Comparison of ENCODE assay signal across 9 mouse cellular contexts in the genomic region with DNA sequence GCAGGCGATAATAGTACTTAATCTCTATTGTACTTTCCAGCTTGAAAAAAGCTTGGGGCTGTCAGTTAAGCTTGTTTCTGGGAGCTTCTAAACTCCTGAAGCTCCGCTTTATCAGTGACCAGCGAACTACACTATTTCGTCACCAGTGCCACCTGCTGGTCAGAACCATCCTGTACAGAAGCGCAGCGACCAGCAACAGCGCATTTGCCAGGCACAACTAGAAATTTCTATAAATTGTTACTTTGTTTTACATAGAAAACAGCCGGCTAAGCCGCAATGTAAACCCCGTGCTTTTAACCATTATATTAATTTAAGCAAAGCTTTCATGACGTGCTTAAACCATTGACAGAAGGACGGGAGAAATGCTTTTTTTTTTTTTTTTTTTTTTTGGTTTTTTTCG. TPM values are rescaled to one million over a fixed set of nuclear protein-coding genes. Genes with fewer than 3 reads are reported as not detected.
A peak's percentile ranks its signal among the peaks of the same experiment; 100 is the strongest.
DNase-seq lines count a peak whose midpoint lies in the region; ATAC-seq and TF ChIP-seq lines count a peak whose summit lies in the region.
"Had no signal": no experiment of that assay in that cellular context is flagged by ENCODE, and none has a peak within 500 bp of the region (broad histone marks: within the 10 kb centered on the region; RNA-seq: fewer than 3 reads in every experiment).

No protein-coding gene starts in this region.

- H3K4me1 ChIP-seq in heart, embryonic 11.5 days (ENCODE audit: control insufficient read depth, insufficient read depth, low read length) = no peaks in the 10 kb centered on the region; the same call in 1 of the 2 replicates
- peaks cover 8% of the 10 kb centered on the region for H3K4me1 ChIP-seq in kidney, embryonic 15.5 days
- peaks cover 6% of the 10 kb centered on the region; the same call in 1 of the 2 replicates for H3K4me1 ChIP-seq in liver, adult 2 months (ENCODE audit: control insufficient read depth, insufficient read depth, low read length)
- H3K4me1 ChIP-seq in stomach, embryonic 14.5 days (ENCODE audit: control insufficient read depth, insufficient read depth, low read length) = no peaks in the 10 kb centered on the region

- H3K79me2 ChIP-seq in liver, adult 2 months (ENCODE audit: control insufficient read depth, insufficient read depth, low read length) = no peaks in the 10 kb centered on the region
- H3K79me2 ChIP-seq in myocyte (ENCODE audit: control insufficient read depth, insufficient read depth) = no peaks in the 10 kb centered on the region

- 0 out of 2 replicates have a peak, but pooled peaks cover 3% of the 10 kb centered on the region for H3K27me3 ChIP-seq in heart, embryonic 11.5 days (ENCODE audit: control insufficient read depth, insufficient read depth, low read length)
- peaks cover 20% of the 10 kb centered on the region for H3K27me3 ChIP-seq in kidney, embryonic 15.5 days
- H3K27me3 ChIP-seq in liver, adult 2 months (ENCODE audit: control insufficient read depth, insufficient read depth, low read length) = no peaks in the 10 kb centered on the region
- no peaks in the 10 kb centered on the region for H3K27me3 ChIP-seq in myocyte (ENCODE audit: control insufficient read depth, insufficient read depth, insufficient read length)
- H3K27me3 ChIP-seq in stomach, embryonic 14.5 days (ENCODE audit: control insufficient read depth, insufficient read depth, low read length) = no peaks in the 10 kb centered on the region

- H3ac ChIP-seq in myocyte (ENCODE audit: control insufficient read depth, insufficient read length) = no peak overlapping the region

- H3K4me3 ChIP-seq in heart, embryonic 11.5 days (ENCODE audit: low read depth, low read length) = peak overlapping the region; percentile 67
- peak overlapping the region; percentile 57 for H3K4me3 ChIP-seq in kidney, embryonic 15.5 days (replicated peaks)
- H3K4me3 ChIP-seq in liver, adult 2 months (ENCODE audit: insufficient read depth, low read depth, low read length) = no peak overlapping the region
- no peak overlapping the region for H3K4me3 ChIP-seq in myocyte
- H3K4me3 ChIP-seq in stomach, embryonic 14.5 days (ENCODE audit: low read depth, low read length) = peak overlapping the region; percentile 42; the same call in 1 of the 2 replicates

- H3K36me3 ChIP-seq in heart, embryonic 11.5 days (ENCODE audit: control insufficient read depth, insufficient read depth, low read length) = peaks cover 15% of the 10 kb centered on the region
- peaks cover 23% of the 10 kb centered on the region for H3K36me3 ChIP-seq in kidney, embryonic 15.5 days
- peaks cover 5% of the 10 kb centered on the region; the same call in 1 of the 2 replicates for H3K36me3 ChIP-seq in liver, adult 2 months (ENCODE audit: control insufficient read depth, insufficient read depth, low read length)
- H3K36me3 ChIP-seq in myocyte (ENCODE audit: control insufficient read depth, insufficient read depth) = peaks cover 20% of the 10 kb centered on the region
- peaks cover 16% of the 10 kb centered on the region; the same call in 1 of the 2 replicates for H3K36me3 ChIP-seq in stomach, embryonic 14.5 days (ENCODE audit: control insufficient read depth, insufficient read depth, low read length)

- peaks cover 5% of the 10 kb centered on the region; the same call in 1 of the 2 replicates for H3K9me3 ChIP-seq in heart, embryonic 11.5 days (replicated peaks; ENCODE audit: control insufficient read depth, low read length)
- H3K9me3 ChIP-seq in kidney, embryonic 15.5 days (replicated peaks) = peaks cover 11% of the 10 kb centered on the region; the same call in 1 of the 2 replicates
- H3K9me3 ChIP-seq in stomach, embryonic 14.5 days (ENCODE audit: control insufficient read depth, low read depth, low read length) = no peaks in the 10 kb centered on the region; the same call in 1 of the 2 replicates

- H3K9ac ChIP-seq in heart, embryonic 11.5 days (ENCODE audit: low read depth, low read length) = peak overlapping the region; percentile 64
- H3K9ac ChIP-seq in kidney, embryonic 15.5 days = no peak overlapping the region
- no peak overlapping the region for H3K9ac ChIP-seq in liver, adult 2 months (ENCODE audit: low read depth, low read length)
- H3K9ac ChIP-seq in stomach, embryonic 14.5 days (replicated peaks; ENCODE audit: low read depth, low read length) = no peak overlapping the region

- peak; percentile 88 for TF ChIP-seq CTCF in liver, adult 2 months (IDR thresholded peaks at IDR 0.05; ENCODE audit: low read depth, low read length)

- 3% methylated on average over 13 of the region's 13 CpGs for WGBS in heart, embryonic 11.5 days (ENCODE audit: insufficient replicate concordance)
- 2% methylated on average over 13 of the region's 13 CpGs for WGBS in kidney, embryonic 15.5 days
- WGBS in liver, adult 2 months = 2% methylated on average over 13 of the region's 13 CpGs
- WGBS in stomach, embryonic 14.5 days = 1% methylated on average over 12 of the region's 13 CpGs

- TF ChIP-seq POLR2A in liver, adult 2 months (IDR thresholded peaks at IDR 0.05; ENCODE audit: extremely low read depth, insufficient read depth, low read length) = no peak
- no peak for TF ChIP-seq POLR2A in myocyte (IDR thresholded peaks at IDR 0.05; ENCODE audit: insufficient read length, low read depth)

- DNase-seq in 3134 (ENCODE audit: extremely low read depth, insufficient read length, low spot score) = peak; percentile 27
- DNase-seq in ZHBTc4 (ENCODE audit: low read depth, low spot score) = peak; percentile 86
- DNase-seq in embryo, embryonic 10.5 days (ENCODE audit: low spot score) = peak; percentile 94
- peak; percentile 76 for DNase-seq in liver, adult 2 months (ENCODE audit: extremely low read depth, low read depth, low spot score)

- no peak overlapping the region for H3K27ac ChIP-seq in heart, embryonic 11.5 days (ENCODE audit: low read depth, low read length)
- H3K27ac ChIP-seq in kidney, embryonic 15.5 days = no peak overlapping the region
- H3K27ac ChIP-seq in liver, adult 2 months (replicated peaks; ENCODE audit: insufficient read depth, low read depth, low read length) = no peak overlapping the region
- H3K27ac ChIP-seq in stomach, embryonic 14.5 days (ENCODE audit: low read length) = no peak overlapping the region

- ATAC-seq in heart, embryonic 11.5 days (replicated peaks; ENCODE audit: insufficient number of reproducible peaks, low FRiP score, low TSS enrichment) = no peak
- no peak for ATAC-seq in kidney, embryonic 15.5 days (replicated peaks; ENCODE audit: low FRiP score)
- ATAC-seq in stomach, embryonic 14.5 days (ENCODE audit: insufficient number of reproducible peaks, insufficient read depth, low FRiP score, low read depth) = no peak

- peak overlapping the region; percentile 86 for H3K4me2 ChIP-seq in heart, embryonic 11.5 days
- H3K4me2 ChIP-seq in kidney, embryonic 15.5 days = peak overlapping the region; percentile 91
- peak overlapping the region; percentile 48 for H3K4me2 ChIP-seq in myocyte (ENCODE audit: low read depth)
- H3K4me2 ChIP-seq in stomach, embryonic 14.5 days (replicated peaks; ENCODE audit: low read depth, low read length) = peak overlapping the region; percentile 62

TF ChIP-seq in myocyte, 11 proteins besides CTCF, POLR2A, EP300 and RAD21 (continues in another document):
- TF ChIP-seq USF1 (IDR thresholded peaks at IDR 0.05; ENCODE audit: low read depth) = no peak
- TF ChIP-seq TCF12 (IDR thresholded peaks at IDR 0.05; ENCODE audit: insufficient read depth, poor library complexity, severe bottlenecking) = no peak
- no peak for TF ChIP-seq SRF (IDR thresholded peaks at IDR 0.05; ENCODE audit: control insufficient read depth, insufficient read length, low read depth)
- TF ChIP-seq CEBPB (IDR thresholded peaks at IDR 0.05; ENCODE audit: insufficient read depth, poor library complexity, severe bottlenecking) = no peak
- no peak for TF ChIP-seq REST (IDR thresholded peaks at IDR 0.05; ENCODE audit: insufficient read depth, insufficient read length)
- no peak for TF ChIP-seq POLR2AphosphoS2 (IDR thresholded peaks at IDR 0.05; ENCODE audit: insufficient read length, low read depth)
- no peak for TF ChIP-seq TCF3 (IDR thresholded peaks at IDR 0.05; ENCODE audit: insufficient read length, low read depth)

RNA-seq across cellular contexts. Expression of gene Sec31b, which starts 0.9 kb away (rescaled TPM):
- 1.1 and 1.2 TPM in 2 replicates for polyA plus RNA-seq in heart, embryonic 11.5 days (2014; fragmentation: Nextera tagmentation; extraction: Ambion mirVana)
- 1.1 and 1.3 TPM in 2 replicates for polyA plus RNA-seq in kidney, embryonic 15.5 days (2015; fragmentation: Nextera tagmentation; extraction: Ambion mirVana)
- total RNA-seq in liver, adult 2 months (2014; rRNA removed) = 1.7 and 1.9 TPM in 2 replicates
- polyA plus RNA-seq in liver, adult 2 months (2012; rRNA removed) = 5.8 and 8.6 TPM in 2 replicates
- 0.02 TPM for polyA plus RNA-seq in myocyte (2012; fragmentation: generic; extraction: Trizol)
- polyA plus RNA-seq in stomach, embryonic 14.5 days (2014; fragmentation: Nextera tagmentation; extraction: Ambion mirVana) = 0.36 and 0.67 TPM in 2 replicates

RNA-seq across cellular contexts. Expression of gene Gm20538, which starts 7.9 kb away (rescaled TPM):
- not detected in 2 replicates for polyA plus RNA-seq in heart, embryonic 11.5 days (2014; fragmentation: Nextera tagmentation; extraction: Ambion mirVana)
- not detected in 2 replicates for polyA plus RNA-seq in kidney, embryonic 15.5 days (2015; fragmentation: Nextera tagmentation; extraction: Ambion mirVana)
- not detected in 2 replicates for total RNA-seq in liver, adult 2 months (2014; rRNA removed)
- not detected in 2 replicates for polyA plus RNA-seq in liver, adult 2 months (2012; rRNA removed)
- not detected for polyA plus RNA-seq in myocyte (2012; fragmentation: generic; extraction: Trizol)
- not detected in 2 replicates for polyA plus RNA-seq in stomach, embryonic 14.5 days (2014; fragmentation: Nextera tagmentation; extraction: Ambion mirVana)
- polyA plus RNA-seq: frontal cortex, adult 2 months had no signal

RNA-seq across cellular contexts. Expression of gene Ndufb8, which starts 10.5 kb away (rescaled TPM):
- polyA plus RNA-seq in heart, embryonic 11.5 days (2014; fragmentation: Nextera tagmentation; extraction: Ambion mirVana) = 826 and 917 TPM in 2 replicates
- 599 and 609 TPM in 2 replicates for polyA plus RNA-seq in kidney, embryonic 15.5 days (2015; fragmentation: Nextera tagmentation; extraction: Ambion mirVana)
- 368 and 394 TPM in 2 replicates for total RNA-seq in liver, adult 2 months (2014; rRNA removed)
- polyA plus RNA-seq in liver, adult 2 months (2012; rRNA removed) = 554 and 570 TPM in 2 replicates
- polyA plus RNA-seq in myocyte (2012; fragmentation: generic; extraction: Trizol) = 648 TPM
- polyA plus RNA-seq in stomach, embryonic 14.5 days (2014; fragmentation: Nextera tagmentation; extraction: Ambion mirVana) = 503 and 572 TPM in 2 replicates

RNA-seq across cellular contexts. Expression of gene Hif1an, which starts 17.9 kb away (rescaled TPM):
- polyA plus RNA-seq in heart, embryonic 11.5 days (2014; fragmentation: Nextera tagmentation; extraction: Ambion mirVana) = 24.6 and 25.5 TPM in 2 replicates
- polyA plus RNA-seq in kidney, embryonic 15.5 days (2015; fragmentation: Nextera tagmentation; extraction: Ambion mirVana) = 32.4 and 32.5 TPM in 2 replicates
- total RNA-seq in liver, adult 2 months (2014; rRNA removed) = 8.8 and 11.0 TPM in 2 replicates
- 8.8 and 10.6 TPM in 2 replicates for polyA plus RNA-seq in liver, adult 2 months (2012; rRNA removed)
- polyA plus RNA-seq in myocyte (2012; fragmentation: generic; extraction: Trizol) = 31.9 TPM
- 29.0 and 31.3 TPM in 2 replicates for polyA plus RNA-seq in stomach, embryonic 14.5 days (2014; fragmentation: Nextera tagmentation; extraction: Ambion mirVana)

RNA-seq across cellular contexts. Expression of gene Wnt8b, which starts 51.5 kb away (rescaled TPM):
- polyA plus RNA-seq in heart, embryonic 11.5 days (2014; fragmentation: Nextera tagmentation; extraction: Ambion mirVana) = not detected in 2 replicates
- 2.6 and 3.4 TPM in 2 replicates for polyA plus RNA-seq in kidney, embryonic 15.5 days (2015; fragmentation: Nextera tagmentation; extraction: Ambion mirVana)
- not detected in 2 replicates for total RNA-seq in liver, adult 2 months (2014; rRNA removed)
- polyA plus RNA-seq in liver, adult 2 months (2012; rRNA removed) = not detected in 2 replicates
- polyA plus RNA-seq in myocyte (2012; fragmentation: generic; extraction: Trizol) = not detected
- polyA plus RNA-seq in stomach, embryonic 14.5 days (2014; fragmentation: Nextera tagmentation; extraction: Ambion mirVana) = 0.21 and 0.46 TPM in 2 replicates
- polyA plus RNA-seq: frontal cortex, adult 2 months had no signal

Comparison
In these comparisons a context has a peak if more than half of its experiments do, and no peak if none do; other contexts are left out.
1. DNase-seq: peak in every context shown above with its lines; median percentile 94 in embryo, embryonic 10.5 days; 86 in ZHBTc4; 76 in liver, adult 2 months; 27 in 3134.
2. H3K4me3 ChIP-seq: peak in heart, embryonic 11.5 days (single experiment), kidney, embryonic 15.5 days (single experiment) and stomach, embryonic 14.5 days (single experiment); none in liver, adult 2 months (single experiment) and myocyte (single experiment).
3. Peak in every context shown above with its lines, with median percentiles within 50 percentile points of each other: H3K4me2 ChIP-seq.